Mouse (Mus musculus) ES-Bruce4 (cell line): ENCODE results near the gene Gldc. TPM values are rescaled to one million over a fixed set of nuclear protein-coding genes. Genes with fewer than 3 reads are reported as not detected.

Source experiments
- H3K27ac ChIP-seq: 2 replicates; pipeline ENCODE4 v1.5.1; 2012; ENCODE audit warnings: low read length, inconsistent platforms; ENCODE audit not compliant: insufficient read depth
- H3K27me3 ChIP-seq: 2 replicates; pipeline ENCODE4 v1.6.1; 2012; ENCODE audit warnings: mild to moderate bottlenecking, low read length, inconsistent platforms; ENCODE audit not compliant: control insufficient read depth, poor library complexity, insufficient read depth, severe bottlenecking
- H3K36me3 ChIP-seq: 2 replicates; pipeline ENCODE4 v1.6.1; 2012; ENCODE audit warnings: inconsistent platforms, mild to moderate bottlenecking, low read length, moderate library complexity; ENCODE audit not compliant: control insufficient read depth, poor library complexity, insufficient read depth, severe bottlenecking
- H3K4me1 ChIP-seq: one replicate; pipeline ENCODE4 v1.8.1; 2011; ENCODE audit warnings: low read length; ENCODE audit not compliant: control insufficient read depth, insufficient read depth
- H3K4me3 ChIP-seq: 2 replicates; pipeline ENCODE4 v1.5.1; 2011; ENCODE audit warnings: low read depth, mild to moderate bottlenecking, low read length
- H3K9ac ChIP-seq: 2 replicates; pipeline ENCODE4 v1.6.1; 2012; ENCODE audit warnings: low read depth, mild to moderate bottlenecking, inconsistent platforms; ENCODE audit not compliant: poor library complexity, severe bottlenecking
- H3K9me3 ChIP-seq: replicated peaks from 2 replicates; pipeline ENCODE4 v1.6.1; 2012; ENCODE audit warnings: mild to moderate bottlenecking, low read length, inconsistent platforms; ENCODE audit not compliant: control insufficient read depth, poor library complexity, insufficient read depth, severe bottlenecking
- CTCF ChIP-seq: IDR thresholded peaks from one replicate; pipeline ENCODE4 v1.8.1; 2011; ENCODE audit warnings: low read depth, low read length
- EP300 ChIP-seq: IDR thresholded peaks from 2 replicates; pipeline ENCODE4 v1.6.1; 2011; ENCODE audit warnings: low read depth, low read length; ENCODE audit not compliant: insufficient read depth
- POLR2A ChIP-seq: IDR thresholded peaks from one replicate; pipeline ENCODE4 v1.8.1; 2011; ENCODE audit warnings: low read length; ENCODE audit not compliant: insufficient read depth
- polyA plus RNA-seq: library from polyadenylated mRNA; stranded (reverse); fragments of >200 nt; gene quantifications from 2 replicates; pipeline ENCODE4 v1.2.4, GENCODE M21; 2011; ENCODE audit warnings: low read depth; ENCODE audit not compliant: missing spikeins, insufficient read depth, insufficient read length

Gldc gene
- polyA plus RNA-seq, 1 experiment: 126 TPM

DNA sequence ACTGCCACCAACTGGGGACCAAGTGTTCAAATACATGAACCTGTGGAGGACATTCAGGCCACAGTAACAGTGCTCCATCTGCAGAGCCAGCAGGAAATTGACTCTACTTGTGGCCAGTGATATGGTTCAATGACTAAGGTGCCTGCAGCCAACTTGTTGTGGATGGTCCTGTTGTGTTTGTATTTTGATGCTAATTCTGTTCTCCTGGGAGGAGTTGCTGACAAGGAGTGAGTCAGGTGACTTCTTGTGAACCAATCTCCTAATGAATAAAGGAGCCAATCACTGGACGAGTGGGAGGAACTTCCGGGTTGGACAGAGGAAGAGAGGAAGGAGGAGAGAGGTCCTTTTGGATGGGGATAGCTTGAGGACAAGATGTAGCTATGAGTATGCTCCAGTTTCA is 10.3 kb upstream of the Gldc start:
- Histone ChIP-seq H3K36me3 (peaks cover 5% of the 10 kb centered on the region; the same call in 1 of the 2 replicates), H3K9me3 (peaks cover 24% of the 10 kb centered on the region), H3K27me3 (no peaks in the 10 kb centered on the region), H3K4me3 (peak overlapping the region; percentile 55), H3K4me1 (no peaks in the 10 kb centered on the region), H3K9ac (no peak overlapping the region), H3K27ac (peak overlapping the region; percentile 73)
- TF ChIP-seq CTCF (no peak), EP300 (no peak), POLR2A (peak; percentile 36)

DNA sequence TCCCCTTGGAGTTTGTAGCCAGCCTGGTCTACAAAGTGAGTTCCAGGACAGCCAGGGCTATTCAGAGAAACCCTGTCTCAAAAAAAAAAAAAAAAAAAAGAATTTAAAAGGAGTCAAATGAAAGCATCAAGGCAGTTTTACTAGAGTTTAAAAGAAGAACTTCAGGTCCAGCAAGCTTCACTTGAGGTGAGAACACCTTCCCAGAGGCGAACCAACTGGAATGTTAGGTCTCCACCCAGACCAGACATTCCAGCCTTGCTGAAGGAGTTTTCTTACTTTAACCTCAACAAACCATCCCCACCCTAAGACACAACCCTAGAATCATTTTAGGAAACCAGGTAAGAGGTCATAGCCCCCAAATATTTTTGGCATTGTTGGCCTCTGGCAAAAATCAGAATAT is 4.8 kb upstream of the Gldc start:
- H3K9ac ChIP-seq: no peak overlapping the region
- H3K36me3 ChIP-seq: no peaks in the 10 kb centered on the region
- H3K27me3 ChIP-seq: no peaks in the 10 kb centered on the region
- TF ChIP-seq POLR2A (no peak), EP300 (0 out of 2 replicates have a peak, but pooled peaks have one; percentile 46), CTCF (no peak)
- H3K4me3 ChIP-seq: no peak overlapping the region
- H3K4me1 ChIP-seq: peaks cover 2% of the 10 kb centered on the region
- H3K27ac ChIP-seq: peak overlapping the region; percentile 70; the same call in 1 of the 2 replicates
- H3K9me3 ChIP-seq: no peaks in the 10 kb centered on the region; the same call in 1 of the 2 replicates

DNA sequence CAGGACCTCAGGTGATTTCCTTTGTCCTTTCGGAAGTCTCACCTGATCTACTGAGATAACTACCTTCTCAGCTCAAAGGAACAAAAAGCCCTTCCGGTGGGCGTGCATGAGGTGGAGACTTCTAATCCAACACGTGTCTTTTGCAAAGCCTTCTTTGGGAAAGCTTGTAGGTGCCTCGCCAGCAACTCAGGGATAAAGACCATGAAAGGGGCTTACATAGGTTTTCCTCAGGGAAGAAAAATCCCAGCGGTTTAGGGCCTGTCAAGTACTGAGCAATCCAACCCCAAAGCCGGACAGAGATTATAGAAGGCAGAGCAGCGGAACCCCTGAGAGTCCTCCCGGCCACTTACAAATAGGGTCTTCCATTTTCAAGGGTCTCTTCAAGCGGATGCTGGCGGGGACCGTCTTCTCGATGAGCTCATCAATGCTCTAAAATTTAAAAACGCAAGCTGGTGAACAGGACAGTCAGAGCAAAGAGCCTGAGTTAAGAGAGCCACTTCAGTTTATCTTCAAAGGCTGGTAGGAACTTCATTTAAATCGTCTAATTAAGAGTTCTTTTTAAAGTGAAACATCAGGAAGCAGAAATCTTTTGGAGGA is 1.1 kb downstream of the Gldc start:
- peak overlapping the region; percentile 73 for H3K4me3 ChIP-seq
- H3K9ac ChIP-seq: peak overlapping the region; percentile 89
- H3K27ac ChIP-seq: peak overlapping the region; percentile 69; the same call in 1 of the 2 replicates
- peaks cover 2% of the 10 kb centered on the region for H3K4me1 ChIP-seq
- H3K9me3 ChIP-seq: no peaks in the 10 kb centered on the region; the same call in 1 of the 2 replicates
- no peak for TF ChIP-seq POLR2A
- TF ChIP-seq EP300: no peak
- no peak for TF ChIP-seq CTCF
- peaks cover 16% of the 10 kb centered on the region for H3K36me3 ChIP-seq
- no peaks in the 10 kb centered on the region for H3K27me3 ChIP-seq

DNA sequence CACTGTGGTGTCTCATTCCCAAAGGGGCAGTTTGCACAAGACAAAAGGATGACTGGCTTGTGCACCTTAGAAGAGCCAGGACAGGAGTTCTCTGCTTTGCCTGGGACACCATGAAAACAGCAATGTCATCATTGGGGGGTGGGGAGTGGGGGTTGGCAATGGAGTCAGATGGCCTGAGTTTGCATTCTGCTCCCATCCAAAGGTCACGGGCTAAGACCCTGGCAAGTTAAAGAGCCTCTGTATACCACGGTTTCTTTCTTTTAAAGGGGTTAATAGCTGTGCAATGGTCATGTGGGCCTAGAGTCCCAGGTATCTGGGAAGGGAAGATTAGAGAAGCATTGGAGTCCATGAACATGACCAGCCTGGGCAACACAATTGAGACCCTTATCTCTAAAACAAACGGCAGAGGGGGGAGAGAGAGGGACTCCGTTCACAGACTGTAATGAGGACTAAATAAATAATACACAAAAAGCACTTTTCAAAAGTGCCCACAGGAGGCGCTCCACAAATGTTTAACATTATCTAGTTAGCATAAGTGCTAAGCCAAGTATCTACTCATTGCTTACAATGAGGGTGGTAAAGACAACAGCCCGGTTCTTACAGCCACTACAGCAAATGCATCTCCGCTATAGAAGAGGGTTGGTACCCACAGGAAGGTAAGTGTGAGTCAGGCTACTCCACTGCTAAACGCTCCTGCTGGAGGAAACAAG is 3.7 kb downstream of the Gldc start:
- Histone ChIP-seq H3K36me3 (peaks cover 27% of the 10 kb centered on the region), H3K9me3 (no peaks in the 10 kb centered on the region), H3K4me3 (peak overlapping the region; percentile 20), H3K4me1 (peaks cover 2% of the 10 kb centered on the region), H3K27me3 (no peaks in the 10 kb centered on the region), H3K27ac (no peak overlapping the region), H3K9ac (no peak overlapping the region)
- no peak for TF ChIP-seq EP300
- no peak for TF ChIP-seq CTCF
- TF ChIP-seq POLR2A: no peak

DNA sequence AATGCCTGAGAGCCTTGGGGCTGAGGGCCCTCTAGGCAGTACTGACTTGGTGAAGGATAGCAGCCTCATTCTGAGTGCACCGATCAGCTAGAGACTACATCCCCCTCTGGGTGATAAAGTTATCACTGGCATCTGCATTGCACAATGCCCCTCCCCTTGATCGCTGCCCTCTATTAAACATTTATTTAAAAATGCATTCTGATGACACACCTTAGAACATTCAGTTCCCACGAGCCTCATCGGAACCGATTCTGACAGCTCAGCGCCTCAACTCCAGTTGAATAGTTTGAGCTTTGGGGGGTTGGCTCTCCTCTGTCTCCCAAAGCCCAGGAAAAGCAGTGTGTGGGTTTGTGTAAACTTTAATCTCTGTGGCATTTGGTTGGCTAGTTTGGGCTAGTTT is 4.9 kb downstream of the Gldc start:
- Histone ChIP-seq H3K27ac (no peak overlapping the region), H3K27me3 (no peaks in the 10 kb centered on the region), H3K9ac (no peak overlapping the region), H3K36me3 (peaks cover 29% of the 10 kb centered on the region), H3K4me3 (no peak overlapping the region), H3K9me3 (no peaks in the 10 kb centered on the region), H3K4me1 (peaks cover 2% of the 10 kb centered on the region)
- no peak for TF ChIP-seq CTCF
- no peak for TF ChIP-seq POLR2A
- no peak for TF ChIP-seq EP300

DNA sequence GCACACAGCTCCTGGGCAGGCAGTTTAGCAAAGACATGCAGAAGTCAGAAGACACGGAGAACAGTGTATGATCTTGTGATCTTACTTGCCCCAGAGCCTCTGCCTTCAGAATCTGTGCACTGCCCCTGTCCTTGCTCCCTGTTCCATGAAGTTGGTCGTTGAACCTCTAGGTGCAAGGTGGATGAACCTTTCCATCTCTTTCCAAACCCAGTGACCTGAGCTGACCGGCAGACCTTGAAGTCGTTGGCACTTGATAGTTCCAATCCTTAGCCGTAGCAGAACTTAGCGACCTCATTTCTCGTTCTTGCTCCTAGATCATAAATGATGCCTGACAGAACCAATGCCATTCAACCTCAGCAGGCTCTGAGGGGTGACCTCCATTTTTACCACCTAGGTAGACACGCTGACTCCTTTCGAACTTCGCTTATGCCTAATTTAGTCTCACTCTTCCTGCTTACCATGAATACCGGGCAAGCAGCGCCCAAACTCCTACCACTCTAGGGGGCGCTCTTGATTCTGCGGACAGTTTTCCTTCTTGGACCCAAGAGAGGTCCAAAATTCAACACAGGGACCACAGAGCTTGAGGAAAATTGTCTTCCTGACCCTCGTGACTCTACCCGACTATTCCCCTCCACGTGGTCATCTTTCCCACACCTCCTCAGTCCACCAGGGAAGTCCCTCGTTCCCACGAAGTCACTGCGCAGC is 8.3 kb downstream of the Gldc start:
- no peak overlapping the region for H3K4me3 ChIP-seq
- H3K9ac ChIP-seq: no peak overlapping the region

More for the DNA sequence above, 8.3 kb downstream of the Gldc start:
- peaks cover 30% of the 10 kb centered on the region for H3K36me3 ChIP-seq
- no peaks in the 10 kb centered on the region for H3K27me3 ChIP-seq
- H3K9me3 ChIP-seq: no peaks in the 10 kb centered on the region
- peaks cover 1% of the 10 kb centered on the region for H3K4me1 ChIP-seq
- no peak for TF ChIP-seq POLR2A
- TF ChIP-seq EP300: no peak
- TF ChIP-seq CTCF: peak; percentile 47
- no peak overlapping the region for H3K27ac ChIP-seq
